Mouse (Mus musculus) limb, embryonic 12.5 days (tissue): ENCODE results near the gene Pdzd7. TPM values are rescaled to one million over a fixed set of nuclear protein-coding genes. Genes with fewer than 3 reads are reported as not detected.
A peak's percentile ranks its signal among the peaks of the same experiment; 100 is the strongest.

ENCODE experiments used
- ATAC-seq: fragments of 200-750 bp; cut with Nextera tagmentation; 2 replicates; pipeline ENCODE4 v1.8.0; 2017; ENCODE audit warnings: low read depth, moderate TSS enrichment; ENCODE audit not compliant: insufficient number of reproducible peaks, insufficient read depth, low FRiP score, low TSS enrichment
- H3K27ac ChIP-seq: fragments of 300-500 bp; sonication (generic); 2 replicates; pipeline ENCODE4 v1.5.1; 2016; ENCODE audit warnings: mild to moderate bottlenecking, moderate library complexity
- H3K27me3 ChIP-seq: fragments of 300-500 bp; sonication (generic); 2 replicates; pipeline ENCODE4 v1.6.1; 2016; ENCODE audit warnings: mild to moderate bottlenecking, moderate library complexity
- H3K36me3 ChIP-seq: fragments of 300-500 bp; sonication (generic); 2 replicates; pipeline ENCODE4 v1.6.1; 2016; ENCODE audit warnings: mild to moderate bottlenecking, moderate library complexity
- H3K4me1 ChIP-seq: fragments of 300-500 bp; sonication (generic); replicated peaks from 2 replicates; pipeline ENCODE4 v1.6.1; 2016
- H3K4me2 ChIP-seq: fragments of 300-500 bp; sonication (generic); 2 replicates; pipeline ENCODE4 v1.6.1; 2016; ENCODE audit warnings: mild to moderate bottlenecking, moderate library complexity
- H3K4me3 ChIP-seq: fragments of 300-500 bp; sonication (generic); replicated peaks from 2 replicates; pipeline ENCODE4 v1.5.1; 2016; ENCODE audit warnings: mild to moderate bottlenecking
- H3K9ac ChIP-seq: fragments of 300-500 bp; sonication (generic); replicated peaks from 2 replicates; pipeline ENCODE4 v1.6.1; 2016; ENCODE audit warnings: mild to moderate bottlenecking, moderate library complexity
- H3K9me3 ChIP-seq: fragments of 300-500 bp; sonication (generic); 2 replicates; pipeline ENCODE4 v1.6.1; 2016; ENCODE audit warnings: mild to moderate bottlenecking, moderate library complexity
- WGBS: fragments of 180-500 bp; shearing (Covaris S2); methylation state at CpG from one replicate; pipeline ENCODE4 v1.1.7; 2016; 5-methylcytosine and 5-hydroxymethylcytosine counted together
- polyA plus RNA-seq: library from polyadenylated mRNA; unstranded; fragments of >200 nt; fragmentation: Nextera tagmentation; extraction: Ambion mirVana; gene quantifications from 2 replicates; pipeline ENCODE4 v1.2.1, GENCODE M21; 2016

Pdzd7 gene
- polyA plus RNA-seq, 1 experiment from 2014 or later, result 0.20 TPM

DNA sequence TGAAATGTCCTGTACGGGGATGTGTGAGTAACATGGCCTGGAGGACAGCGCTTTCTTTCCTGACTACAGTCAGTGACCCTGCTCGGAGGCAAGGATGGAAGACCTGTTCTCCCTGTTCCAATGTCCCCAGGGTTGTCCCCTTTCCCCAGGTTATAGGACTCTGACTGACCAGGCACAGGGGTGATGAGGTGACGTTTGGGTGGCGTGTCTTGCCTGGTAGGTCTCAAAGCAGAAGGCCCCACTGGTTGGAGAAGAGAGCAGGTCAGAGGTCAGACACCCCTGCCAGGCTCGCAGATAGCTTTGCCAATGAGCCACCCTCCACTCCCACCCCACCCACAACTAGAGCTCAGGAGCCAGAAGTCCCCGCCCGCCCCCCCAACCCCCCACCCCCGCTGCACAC is 15.9 kb downstream of the Pdzd7 start:
- Histone ChIP-seq H3K9me3 (no peaks in the 10 kb centered on the region), H3K36me3 (peaks cover 45% of the 10 kb centered on the region), H3K27me3 (no peaks in the 10 kb centered on the region), H3K4me1 (peaks cover 28% of the 10 kb centered on the region), H3K4me3 (no peak overlapping the region), H3K27ac (no peak overlapping the region), H3K4me2 (no peak overlapping the region), H3K9ac (no peak overlapping the region)
- no peak for ATAC-seq
- WGBS, result 58% methylated on average over 8 of the region's 9 CpGs

- ATAC-seq, result no peak
Observed at GRCm38 (mm10) chr19:45028746-45029145, 16.8 kb downstream of the Pdzd7 start.

GRCm38 (mm10) chr19:45027848-45028247 is 17.7 kb downstream of the Pdzd7 start:
- WGBS, result 90% methylated on average over 6 of the region's 6 CpGs

More at GRCm38 (mm10) chr19:45028746-45029145, 16.8 kb downstream of the Pdzd7 start:
- no peak overlapping the region for H3K4me3 ChIP-seq
- peaks cover 29% of the 10 kb centered on the region for H3K4me1 ChIP-seq
- 0 out of 2 replicates have a peak overlapping the region, but pooled peaks have one; percentile 35 for H3K27ac ChIP-seq
- no peak overlapping the region for H3K4me2 ChIP-seq
- no peak overlapping the region for H3K9ac ChIP-seq
- WGBS, result 65% methylated on average over 19 of the region's 19 CpGs
- H3K27me3 ChIP-seq, result no peaks in the 10 kb centered on the region
- peaks cover 52% of the 10 kb centered on the region for H3K36me3 ChIP-seq
- H3K9me3 ChIP-seq, result no peaks in the 10 kb centered on the region

GRCm38 (mm10) chr19:45026958-45027670 is 18.4 kb downstream of the Pdzd7 start:
- ATAC-seq, result no peak
- WGBS, result 79% methylated on average over 6 of the region's 6 CpGs

More at GRCm38 (mm10) chr19:45027848-45028247, 17.7 kb downstream of the Pdzd7 start:
- no peaks in the 10 kb centered on the region for H3K9me3 ChIP-seq
- H3K9ac ChIP-seq, result no peak overlapping the region
- no peak for ATAC-seq
- no peak overlapping the region for H3K4me2 ChIP-seq
- H3K4me1 ChIP-seq, result peaks cover 30% of the 10 kb centered on the region
- no peak overlapping the region for H3K4me3 ChIP-seq
- no peak overlapping the region for H3K27ac ChIP-seq
- H3K27me3 ChIP-seq, result no peaks in the 10 kb centered on the region
- peaks cover 61% of the 10 kb centered on the region for H3K36me3 ChIP-seq

GRCm38 (mm10) chr19:45025937-45026568 is 19.5 kb downstream of the Pdzd7 start:
- 72% methylated on average over 37 of the region's 37 CpGs for WGBS
- Histone ChIP-seq H3K9ac (no peak overlapping the region; the same call in 1 of the 2 replicates), H3K9me3 (no peaks in the 10 kb centered on the region), H3K4me3 (no peak overlapping the region), H3K4me2 (no peak overlapping the region), H3K36me3 (peaks cover 79% of the 10 kb centered on the region), H3K27ac (0 out of 2 replicates have a peak overlapping the region, but pooled peaks have one; percentile 20), H3K27me3 (no peaks in the 10 kb centered on the region), H3K4me1 (peaks cover 26% of the 10 kb centered on the region)
- ATAC-seq, result no peak

More at GRCm38 (mm10) chr19:45026958-45027670, 18.4 kb downstream of the Pdzd7 start:
- no peak overlapping the region for H3K9ac ChIP-seq
- no peaks in the 10 kb centered on the region for H3K9me3 ChIP-seq
- no peak overlapping the region for H3K4me3 ChIP-seq
- peaks cover 23% of the 10 kb centered on the region for H3K4me1 ChIP-seq
- H3K27me3 ChIP-seq, result no peaks in the 10 kb centered on the region
- no peak overlapping the region for H3K27ac ChIP-seq
- no peak overlapping the region for H3K4me2 ChIP-seq
- peaks cover 69% of the 10 kb centered on the region for H3K36me3 ChIP-seq

- Histone ChIP-seq H3K4me2 (no peak overlapping the region), H3K4me1 (peaks cover 35% of the 10 kb centered on the region), H3K9me3 (no peaks in the 10 kb centered on the region), H3K27me3 (no peaks in the 10 kb centered on the region), H3K9ac (no peak overlapping the region), H3K4me3 (no peak overlapping the region), H3K27ac (no peak overlapping the region), H3K36me3 (peaks cover 86% of the 10 kb centered on the region)
- WGBS, result 91% methylated on average over 20 of the region's 20 CpGs
- ATAC-seq, result no peak
Observed at GRCm38 (mm10) chr19:45024775-45025174, 20.7 kb downstream of the Pdzd7 start.

GRCm38 (mm10) chr19:45023993-45024392 is 21.5 kb downstream of the Pdzd7 start:
- no peak overlapping the region for H3K4me2 ChIP-seq
- peaks cover 43% of the 10 kb centered on the region for H3K4me1 ChIP-seq
- WGBS, result 85% methylated on average over 11 of the region's 11 CpGs
- H3K36me3 ChIP-seq, result peaks cover 86% of the 10 kb centered on the region
- no peak overlapping the region for H3K4me3 ChIP-seq
- ATAC-seq, result no peak
- H3K27ac ChIP-seq, result no peak overlapping the region
- H3K9ac ChIP-seq, result no peak overlapping the region
- H3K27me3 ChIP-seq, result no peaks in the 10 kb centered on the region
- H3K9me3 ChIP-seq, result no peaks in the 10 kb centered on the region

DNA sequence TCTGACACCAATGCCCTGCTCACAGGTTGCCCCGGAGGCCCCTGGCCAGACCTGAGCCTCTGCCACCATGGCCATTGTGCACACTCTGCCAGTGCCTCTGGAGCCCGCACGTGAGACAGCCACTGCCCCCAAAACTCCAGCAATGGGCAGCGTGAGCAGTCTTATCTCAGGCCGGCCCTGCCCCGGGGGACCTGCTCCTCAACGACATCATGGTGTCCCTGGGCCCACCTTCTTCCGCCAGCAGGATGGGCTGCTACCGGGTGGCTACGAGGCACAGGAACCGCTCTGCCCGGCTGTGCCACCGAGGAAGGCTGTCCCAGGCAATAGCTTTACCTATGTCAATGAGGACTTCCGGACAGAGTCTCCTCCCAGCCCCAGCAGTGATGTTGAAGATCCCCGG is 24.2 kb downstream of the Pdzd7 start:
- H3K9ac ChIP-seq, result no peak overlapping the region; the same call in 1 of the 2 replicates
- peaks cover 59% of the 10 kb centered on the region for H3K36me3 ChIP-seq
- no peak for ATAC-seq
- H3K4me1 ChIP-seq, result peaks cover 48% of the 10 kb centered on the region
- WGBS, result 95% methylated on average over 15 of the region's 15 CpGs
- no peak overlapping the region for H3K27ac ChIP-seq
- H3K9me3 ChIP-seq, result no peaks in the 10 kb centered on the region
- H3K4me2 ChIP-seq, result peak overlapping the region; percentile 29
- H3K27me3 ChIP-seq, result no peaks in the 10 kb centered on the region
- H3K4me3 ChIP-seq, result no peak overlapping the region

DNA sequence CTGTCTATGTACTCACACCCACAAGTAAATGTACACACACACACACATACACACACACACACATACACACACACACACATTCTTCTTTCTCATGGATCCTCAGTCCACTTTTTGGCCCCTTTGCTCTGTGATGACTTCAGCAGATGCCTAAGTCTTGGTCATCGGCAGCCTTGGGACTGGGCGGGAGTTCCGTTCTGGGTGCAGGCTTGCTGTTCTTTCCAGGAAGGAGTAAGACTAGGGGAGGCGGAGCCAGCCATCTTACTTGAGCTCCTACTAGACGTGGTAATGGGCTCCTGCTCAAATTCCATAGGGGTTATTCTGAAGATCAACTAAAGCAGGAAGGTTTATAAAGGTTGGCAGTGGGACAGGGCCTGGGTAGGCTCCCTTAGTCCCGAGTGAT is 25.2 kb downstream of the Pdzd7 start:
- ATAC-seq, result no peak
- Histone ChIP-seq H3K4me2 (peak overlapping the region; percentile 29), H3K27me3 (no peaks in the 10 kb centered on the region), H3K27ac (no peak overlapping the region), H3K36me3 (peaks cover 49% of the 10 kb centered on the region), H3K9ac (no peak overlapping the region; the same call in 1 of the 2 replicates), H3K9me3 (no peaks in the 10 kb centered on the region), H3K4me1 (peaks cover 51% of the 10 kb centered on the region), H3K4me3 (peak overlapping the region; percentile 7; the same call in 1 of the 2 replicates)
- 60% methylated on average over 6 of the region's 6 CpGs for WGBS

GRCm38 (mm10) chr19:45018351-45018831 is 27.1 kb downstream of the Pdzd7 start:
- peaks cover 30% of the 10 kb centered on the region for H3K36me3 ChIP-seq
- WGBS, result under 1% methylated on average over 13 of the region's 13 CpGs
- ATAC-seq, result peak; percentile 2; the same call in 1 of the 2 replicates
- H3K9me3 ChIP-seq, result no peaks in the 10 kb centered on the region
- no peaks in the 10 kb centered on the region for H3K27me3 ChIP-seq
- peak overlapping the region; percentile 75 for H3K4me3 ChIP-seq
- H3K4me1 ChIP-seq, result peaks cover 64% of the 10 kb centered on the region
- H3K27ac ChIP-seq, result peak overlapping the region; percentile 98
- H3K9ac ChIP-seq, result peak overlapping the region; percentile 93
- peak overlapping the region; percentile 83 for H3K4me2 ChIP-seq

DNA sequence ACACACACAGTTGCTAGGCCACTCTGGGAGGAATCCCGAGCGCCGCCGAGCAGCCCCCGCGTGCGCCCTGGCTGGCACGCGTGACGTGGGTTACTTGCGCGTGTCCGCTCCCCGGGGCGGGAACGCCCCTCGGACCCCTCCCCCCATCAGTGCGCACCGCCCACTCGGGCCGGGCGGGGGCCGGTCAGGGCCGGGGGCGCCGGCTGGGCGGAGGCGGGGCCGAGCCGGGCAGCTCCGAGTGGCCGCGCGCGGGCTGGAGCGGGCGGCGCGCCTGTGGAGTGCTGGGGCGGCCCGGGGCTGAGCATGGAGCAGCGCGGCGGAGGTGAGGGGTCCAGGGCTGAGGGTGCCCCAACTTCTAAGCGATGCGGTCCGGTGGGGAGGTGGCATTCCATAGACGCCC is 27.6 kb downstream of the Pdzd7 start:
- H3K9ac ChIP-seq, result peak overlapping the region; percentile 93
- peak overlapping the region; percentile 75 for H3K4me3 ChIP-seq
- H3K27ac ChIP-seq, result peak overlapping the region; percentile 98
- ATAC-seq, result peak; percentile 49
- under 1% methylated on average over 45 of the region's 48 CpGs for WGBS
- peak overlapping the region; percentile 83 for H3K4me2 ChIP-seq
- no peaks in the 10 kb centered on the region for H3K9me3 ChIP-seq
- H3K36me3 ChIP-seq, result peaks cover 25% of the 10 kb centered on the region
- no peaks in the 10 kb centered on the region for H3K27me3 ChIP-seq
- peaks cover 69% of the 10 kb centered on the region for H3K4me1 ChIP-seq
